Mouse (Mus musculus) gastrocnemius, postnatal 36 days (tissue): ENCODE results near the gene Adgrl2. TPM values are rescaled to one million over a fixed set of nuclear protein-coding genes. Genes with fewer than 3 reads are reported as not detected.

Experiments used
- DNase-seq, 2 experiments: peaks; one replicate each; pipeline ENCODE4 v3.0.0; 2022
- intact Hi-C: fragments of 180-260 bp; cut with DNase I; formaldehyde crosslinking; loops from one replicate; pipeline ENCODE4 v1.15.1; 2025
- total RNA-seq, 2 experiments: library from RNA; stranded (reverse); gene quantifications; 2 replicates each; pipeline ENCODE4 v1.2.3; 2021

The Adgrl2 gene
- total RNA-seq, 2 experiments from 2014 or later: 10.4 to 10.6 TPM

GRCm38 (mm10) chr3:148933160-148933559 is 57.2 kb downstream of the Adgrl2 start:
- intact Hi-C loops: no loop called here
- DNase-seq: no peak

GRCm38 (mm10) chr3:148930913-148931312 is 59.4 kb downstream of the Adgrl2 start:
- DNase-seq: no peak
- intact Hi-C loops: no loop called here

DNA sequence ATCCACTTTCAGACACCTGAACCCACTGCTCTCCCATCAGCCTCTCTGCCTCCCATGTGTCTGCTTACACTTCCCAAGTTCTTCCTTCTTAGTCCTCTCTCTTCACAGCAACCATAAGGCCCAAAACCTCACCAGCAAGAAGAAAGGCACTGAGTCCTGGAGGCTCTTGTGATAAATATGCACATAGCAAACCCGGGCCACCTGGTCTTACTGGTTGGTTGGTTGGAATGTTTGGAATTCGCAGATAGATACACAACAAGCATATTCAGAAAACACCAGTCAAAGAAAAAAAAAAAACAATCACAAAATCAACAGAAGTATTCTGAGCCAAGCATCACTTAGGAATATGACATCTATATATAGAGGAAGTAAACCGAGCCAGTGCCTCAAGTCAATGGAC is 64.0 kb downstream of the Adgrl2 start:
- intact Hi-C loops: no loop called here
- no peak for DNase-seq

GRCm38 (mm10) chr3:148922618-148923095 is 67.7 kb downstream of the Adgrl2 start:
- DNase-seq: no peak
- intact Hi-C loops: no loop called here

GRCm38 (mm10) chr3:148921966-148922587 is 68.3 kb downstream of the Adgrl2 start:
- DNase-seq: no peak
- intact Hi-C loops: no loop called here

GRCm38 (mm10) chr3:148920881-148921280 is 69.5 kb downstream of the Adgrl2 start:
- intact Hi-C loops: no loop called here
- DNase-seq: no peak

- intact Hi-C loops: no loop called here
- DNase-seq: no peak
These were observed 71.9 kb downstream of the Adgrl2 start for GRCm38 (mm10) chr3:148918425-148918824.

DNA sequence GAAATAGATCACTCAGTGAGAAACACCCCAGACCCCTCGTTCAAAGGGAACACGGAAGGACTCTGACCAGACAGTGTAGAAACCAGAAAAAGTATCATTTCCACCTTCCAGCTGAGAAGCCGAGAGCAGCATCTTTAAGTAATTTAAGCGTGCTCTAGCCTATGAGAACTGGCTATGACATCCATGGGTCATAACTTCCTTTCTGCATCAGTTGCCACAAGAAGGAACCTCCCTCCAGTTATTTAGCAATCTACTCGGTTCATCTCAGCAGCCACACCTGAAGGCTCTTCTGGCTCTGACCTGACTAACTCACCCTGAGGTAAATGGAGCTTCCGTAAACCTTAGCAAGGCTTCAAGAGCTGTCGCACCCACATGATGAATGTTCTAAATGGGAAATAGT is 72.5 kb downstream of the Adgrl2 start:
- intact Hi-C loops: no loop called here
- DNase-seq: no peak

GRCm38 (mm10) chr3:148916226-148916625 is 74.1 kb downstream of the Adgrl2 start:
- intact Hi-C loops: no loop called here
- no peak for DNase-seq

GRCm38 (mm10) chr3:148912944-148913684 is 77.2 kb downstream of the Adgrl2 start:
- intact Hi-C loops: no loop called here
- DNase-seq: no peak

GRCm38 (mm10) chr3:148912536-148912935 is 77.8 kb downstream of the Adgrl2 start:
- DNase-seq: no peak
- intact Hi-C loops: no loop called here

DNA sequence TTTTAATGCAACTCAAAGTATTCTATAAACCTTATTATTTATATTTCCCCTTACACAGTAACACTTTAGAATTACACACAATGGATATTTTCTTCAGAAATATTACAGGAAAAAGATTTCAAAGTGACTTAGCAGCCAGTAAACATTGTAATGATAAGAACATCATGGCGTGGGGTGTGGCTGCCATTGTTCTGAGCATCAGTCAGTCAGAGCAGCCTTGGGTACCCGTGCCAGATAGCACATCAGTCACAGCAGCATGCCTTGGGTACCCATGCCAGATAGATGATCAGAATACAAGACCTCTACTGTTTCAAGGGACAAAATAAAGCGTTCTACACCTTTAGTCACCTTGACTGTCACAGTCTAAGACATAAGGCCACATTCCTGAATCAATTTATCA is 82.5 kb downstream of the Adgrl2 start:
- intact Hi-C loops: no loop called here
- no peak for DNase-seq

- intact Hi-C loops: no loop called here
- no peak for DNase-seq
These were observed 83.2 kb downstream of the Adgrl2 start for GRCm38 (mm10) chr3:148907024-148907778.

GRCm38 (mm10) chr3:148905906-148906779 is 84.2 kb downstream of the Adgrl2 start:
- intact Hi-C loops: no loop called here
- DNase-seq: no peak

DNA sequence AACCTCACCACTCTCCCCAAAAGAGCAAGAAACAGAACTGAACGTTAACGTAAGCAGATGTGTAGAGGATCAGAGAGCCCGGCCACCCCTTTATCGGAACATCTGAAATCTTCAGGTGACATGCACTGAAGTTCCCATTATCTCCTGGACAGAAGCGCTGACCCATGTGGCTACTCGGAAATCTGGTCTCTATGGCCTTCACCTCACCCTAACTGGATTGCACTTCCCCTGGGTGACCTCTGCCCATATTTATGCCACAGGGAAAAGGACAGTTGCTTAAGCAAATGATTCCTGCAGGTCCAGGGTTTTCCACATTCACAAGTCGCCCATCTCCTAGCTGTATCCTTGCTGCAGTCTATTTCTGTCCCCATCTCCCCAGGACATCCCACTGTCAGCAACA is 84.9 kb downstream of the Adgrl2 start:
- intact Hi-C loops: no loop called here
- no peak for DNase-seq

GRCm38 (mm10) chr3:148899857-148900256 is 90.5 kb downstream of the Adgrl2 start:
- intact Hi-C loops: no loop called here
- DNase-seq: no peak

GRCm38 (mm10) chr3:148899416-148899815 is 90.9 kb downstream of the Adgrl2 start:
- intact Hi-C loops: no loop called here
- no peak for DNase-seq

- intact Hi-C loops: no loop called here
- no peak for DNase-seq
These were observed 91.7 kb downstream of the Adgrl2 start for GRCm38 (mm10) chr3:148898535-148899250.

GRCm38 (mm10) chr3:148896281-148896680 is 94.1 kb downstream of the Adgrl2 start:
- intact Hi-C loops: no loop called here
- DNase-seq: no peak
